Mouse (Mus musculus) C2C12 (cell line): ENCODE measurements around the gene Serpina12.

ENCODE experiments used
- CTCF ChIP-seq: IDR thresholded peaks from one replicate; pipeline ENCODE4 v1.5.1; 2011; ENCODE audit not compliant: control insufficient read depth, insufficient read depth, insufficient read length
- MAX ChIP-seq: IDR thresholded peaks from one replicate; pipeline ENCODE4 v1.6.1; 2011; ENCODE audit warnings: mild to moderate bottlenecking, control low read depth
- MYOD1 ChIP-seq: IDR thresholded peaks from one replicate; pipeline ENCODE4 v1.6.1; 2011; ENCODE audit warnings: low read depth; ENCODE audit not compliant: control insufficient read depth, insufficient read length

DNA sequence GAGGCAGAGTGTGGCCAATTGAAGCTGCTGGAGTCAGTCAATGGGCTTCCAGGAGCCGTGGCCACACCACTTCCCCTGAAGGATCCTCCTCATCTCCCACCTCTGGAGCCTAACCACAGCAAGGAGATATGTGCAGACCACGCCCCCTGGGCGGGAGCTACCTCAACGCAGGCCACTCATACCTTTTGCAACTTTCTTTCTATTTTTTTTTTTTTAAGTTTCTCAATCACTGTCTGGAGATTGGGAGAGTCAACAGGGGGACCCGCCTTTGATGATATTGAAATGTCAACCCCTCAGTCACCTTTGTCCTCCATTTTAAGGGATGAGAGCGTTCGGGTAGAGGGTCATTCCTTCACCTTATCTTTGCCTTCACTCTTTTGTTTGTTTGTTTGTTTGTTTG is at the start of gene Serpina12:
- TF ChIP-seq MAX (no peak), CTCF (no peak), MYOD1 (no peak)
